Mouse (Mus musculus) large intestine, adult 2 months (tissue): Measurements from ENCODE around the gene Ppp2r2c. TPM values are rescaled to one million over a fixed set of nuclear protein-coding genes. Genes with fewer than 3 reads are reported as not detected.

ENCODE experiments used
- polyA plus RNA-seq: library from polyadenylated mRNA; depleted of rRNA; stranded (reverse); fragments of >200 nt; gene quantifications from 2 replicates; pipeline ENCODE4 v1.2.3, GENCODE M21; 2012; rRNA removed

Gene Ppp2r2c
- polyA plus RNA-seq, 1 experiment = 0.95 TPM

Other genes starting within 250 kb of the Ppp2r2c start
- gene D5Ertd579e, start 172.5 kb upstream of the Ppp2r2c start, polyA plus RNA-seq = 24.5 and 35.9 TPM in 2 replicates
- 12.2 and 13.7 TPM in 2 replicates for gene Bloc1s4, start 119.9 kb upstream of the Ppp2r2c start, polyA plus RNA-seq
- gene Mrfap1, start 71.7 kb upstream of the Ppp2r2c start, polyA plus RNA-seq = 103 TPM in 2 replicates
- 42.6 and 66.2 TPM in 2 replicates for gene Man2b2, start 37.9 kb upstream of the Ppp2r2c start, polyA plus RNA-seq
- 14.6 and 16.4 TPM in 2 replicates for gene Wfs1, start 120.7 kb downstream of the Ppp2r2c start, polyA plus RNA-seq
- 0.60 and 0.84 TPM in 2 replicates for gene Gm1043, start 216.9 kb downstream of the Ppp2r2c start, polyA plus RNA-seq